Mouse (Mus musculus) right cerebral cortex, adult 2 months (tissue): ENCODE data around the gene Ppp1r14a.

Source experiments
- DNase-seq, 2 experiments: peaks; one replicate each; pipeline ENCODE4 v3.0.0; 2021 to 2022; ENCODE audit warnings: low spot score in 2 of 2

Ppp1r14a gene

GRCm38 (mm10) chr7:29303738-29304462 is 14.8 kb downstream of the Ppp1r14a start, which contains the start of gene Dpf1:
TSS of gene Dpf1 (plus strand) at chr7:29303951.
- peak; percentile 87 to 88 for DNase-seq

GRCm38 (mm10) chr7:29304463-29305262 is 15.6 kb downstream of the Ppp1r14a start:
- DNase-seq: peak in 1 of 2 experiments; percentile 47

GRCm38 (mm10) chr7:29305263-29305988 is 16.3 kb downstream of the Ppp1r14a start:
- DNase-seq: peak in 1 of 2 experiments; percentile 31

- no peak for DNase-seq
These were observed 17.0 kb downstream of the Ppp1r14a start for GRCm38 (mm10) chr7:29306108-29306507.

GRCm38 (mm10) chr7:29306619-29307018 is 17.5 kb downstream of the Ppp1r14a start:
- peak in 1 of 2 experiments; percentile 66 for DNase-seq

- DNase-seq: peak; percentile 94 to 97
These were observed 18.4 kb downstream of the Ppp1r14a start for GRCm38 (mm10) chr7:29307350-29308104.

- DNase-seq: peak; percentile 72 to 73
These were observed 20.2 kb downstream of the Ppp1r14a start for GRCm38 (mm10) chr7:29309221-29309721.

GRCm38 (mm10) chr7:29309749-29310148 is 20.6 kb downstream of the Ppp1r14a start:
- peak in 1 of 2 experiments; percentile 29 for DNase-seq

GRCm38 (mm10) chr7:29313051-29313450 is 23.9 kb downstream of the Ppp1r14a start:
- peak; percentile 71 to 73 for DNase-seq

GRCm38 (mm10) chr7:29313572-29314261 is 24.6 kb downstream of the Ppp1r14a start:
- no peak for DNase-seq

- DNase-seq: peak; percentile 72 to 84
These were observed 25.9 kb downstream of the Ppp1r14a start for GRCm38 (mm10) chr7:29314844-29315628.

GRCm38 (mm10) chr7:29316137-29316734 is 27.1 kb downstream of the Ppp1r14a start:
- peak in 1 of 2 experiments; percentile 48 for DNase-seq

- DNase-seq: peak; percentile 63 to 75
These were observed 27.9 kb downstream of the Ppp1r14a start for GRCm38 (mm10) chr7:29316976-29317375.

GRCm38 (mm10) chr7:29317558-29317957 is 28.4 kb downstream of the Ppp1r14a start:
- DNase-seq: peak in 1 of 2 experiments; percentile 35

GRCm38 (mm10) chr7:29318115-29318911 is 29.2 kb downstream of the Ppp1r14a start:
- DNase-seq: peak; percentile 64 to 65

GRCm38 (mm10) chr7:29319337-29320307 is 30.5 kb downstream of the Ppp1r14a start:
- no peak for DNase-seq

- DNase-seq: no peak
These were observed 38.0 kb downstream of the Ppp1r14a start for GRCm38 (mm10) chr7:29327087-29327486.
